Mouse (Mus musculus) duodenum, adult 2 months (tissue): ENCODE measurements around the gene Apol10b. TPM values are rescaled to one million over a fixed set of nuclear protein-coding genes. Genes with fewer than 3 reads are reported as not detected.

ENCODE experiments used
- polyA plus RNA-seq: library from polyadenylated mRNA; depleted of rRNA; stranded (reverse); fragments of >200 nt; gene quantifications from 2 replicates; pipeline ENCODE4 v1.2.3, GENCODE M21; 2012; ENCODE audit warnings: low replicate concordance; rRNA removed

Apol10b gene
- 0.06 and 0.13 TPM in 2 replicates for polyA plus RNA-seq

DNA sequence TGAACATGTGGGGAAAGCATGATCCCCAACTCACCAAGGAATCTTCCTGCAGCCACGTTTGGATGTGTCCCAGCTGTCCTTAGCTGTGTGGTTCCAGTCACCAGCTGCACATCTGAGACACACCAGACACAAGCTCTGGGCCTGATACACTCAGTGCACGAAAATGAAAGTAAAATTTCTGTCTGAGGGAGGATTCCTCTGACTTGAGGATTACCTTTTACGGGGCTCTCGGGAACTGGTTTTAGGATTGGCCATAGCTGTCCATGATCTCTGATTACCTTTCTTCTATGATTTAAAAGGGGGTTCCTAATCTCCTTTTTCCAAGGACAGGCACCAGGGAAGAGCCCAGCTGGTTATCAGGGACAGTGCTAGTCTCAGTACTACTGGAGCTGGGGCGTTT is at the start of gene Apol10b:
Gene Apol10b (minus strand): TSS at position 165 of the 400 bp plus-strand sequence.

DNA sequence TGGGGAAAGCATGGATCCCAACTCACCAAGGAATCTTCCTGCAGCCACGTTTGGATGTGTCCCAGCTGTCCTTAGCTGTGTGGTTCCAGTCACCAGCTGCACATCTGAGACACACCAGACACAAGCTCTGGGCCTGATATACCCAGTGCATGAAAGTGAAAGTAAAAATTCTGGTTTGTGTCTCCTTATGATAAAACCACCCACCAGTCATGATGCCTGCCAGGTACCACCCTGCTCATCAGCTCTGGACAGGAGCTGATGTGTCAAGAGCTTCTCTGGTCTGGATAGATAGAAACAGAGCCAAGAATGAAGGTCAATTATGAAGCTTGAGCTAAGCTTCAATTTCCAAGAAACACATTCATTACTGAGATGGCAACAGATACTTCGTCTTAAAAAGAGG is 47.3 kb upstream of the Apol10b start, which contains the start of gene Apol11b:
Gene Apol11b (minus strand): TSS at position 111 of the 400 bp plus-strand sequence.

DNA sequence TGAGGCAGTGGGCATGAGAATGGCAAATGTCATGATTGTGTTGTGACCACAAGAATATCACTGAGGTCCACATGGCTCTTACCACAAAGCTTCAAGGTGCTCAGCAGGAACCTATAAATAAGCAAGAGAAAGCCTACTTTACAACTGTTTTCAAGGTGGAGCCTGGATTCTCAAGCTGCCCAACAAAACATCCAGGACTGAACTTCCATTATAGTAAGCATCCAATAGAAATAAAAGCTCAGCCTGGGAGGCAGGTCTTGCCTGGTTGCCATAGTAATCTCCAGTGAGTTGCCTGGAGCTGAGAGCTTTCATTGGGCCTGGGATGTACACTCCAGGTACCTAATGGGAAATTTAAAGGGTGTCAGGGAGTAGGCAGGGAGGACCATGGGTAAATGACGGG is 3.0 kb upstream of the Apol10b start, which contains the start of gene Gm36245:
Gene Gm36245 (plus strand): TSS at position 301 of the 400 bp plus-strand sequence.

DNA sequence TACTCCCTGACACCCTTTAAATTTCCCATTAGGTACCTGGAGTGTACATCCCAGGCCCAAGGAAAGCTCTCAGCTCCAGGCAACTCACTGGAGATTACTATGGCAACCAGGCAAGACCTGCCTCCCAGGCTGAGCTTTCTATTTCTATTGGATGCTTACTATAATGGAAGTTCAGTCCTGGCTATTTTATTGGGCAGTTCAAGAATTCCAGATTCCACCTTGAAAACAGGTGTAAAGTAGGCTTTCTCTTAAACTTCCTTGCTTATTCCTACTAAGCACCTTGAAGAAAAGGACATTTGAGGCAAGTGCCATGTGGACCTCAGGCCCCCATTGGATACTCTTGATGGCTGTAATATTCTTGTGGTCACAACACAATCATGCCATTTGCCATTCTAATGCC is 34.1 kb downstream of the Apol10b start, which contains the start of gene 1700025B11Rik:
Gene 1700025B11Rik (minus strand): TSS at position 101 of the 400 bp plus-strand sequence.

Other genes with a start within 250 kb of the Apol10b start
- 17.9 and 52.2 TPM in 2 replicates for gene Apol7a, start 197.0 kb downstream of the Apol10b start, polyA plus RNA-seq
- 4.3 and 85.0 TPM in 2 replicates for gene Apol9a, start 185.0 kb downstream of the Apol10b start, polyA plus RNA-seq
- gene Apol7b, start 148.6 kb downstream of the Apol10b start, polyA plus RNA-seq = 0.20 and 1.3 TPM in 2 replicates
- gene Apol10a, start 119.1 kb downstream of the Apol10b start, polyA plus RNA-seq = 7.2 and 24.6 TPM in 2 replicates
- gene Apol11a, start 87.9 kb downstream of the Apol10b start, polyA plus RNA-seq = 0.06 TPM in 1 of 2 replicates, not detected in the other
- gene Apol7c, start 62.8 kb downstream of the Apol10b start, polyA plus RNA-seq = 8.3 and 13.9 TPM in 2 replicates
- gene 1700025B11Rik, start 34.2 kb downstream of the Apol10b start, polyA plus RNA-seq = not detected in 2 replicates
- gene Gm36245, start 3.1 kb upstream of the Apol10b start, polyA plus RNA-seq = not detected in 2 replicates
- gene Apol11b, start 47.2 kb upstream of the Apol10b start, polyA plus RNA-seq = not detected in 2 replicates
- gene Apol7e, start 102.7 kb upstream of the Apol10b start, polyA plus RNA-seq = 0.50 and 1.9 TPM in 2 replicates
- gene Apol9b, start 132.9 kb upstream of the Apol10b start, polyA plus RNA-seq = 3.4 and 50.9 TPM in 2 replicates
- gene Apol8, start 160.9 kb upstream of the Apol10b start, polyA plus RNA-seq = not detected in 2 replicates
- 34.1 and 42.1 TPM in 2 replicates for gene Myh9, start 246.1 kb upstream of the Apol10b start, polyA plus RNA-seq